In genomic region chr7:31126211-31126751, GRCm38 (mm10) we compare ENCODE assay signal across 8 mouse cellular contexts. TPM values are rescaled to one million over a fixed set of nuclear protein-coding genes. Genes with fewer than 3 reads are reported as not detected.
DNase-seq lines count a peak whose midpoint lies in the region; ATAC-seq and TF ChIP-seq lines count a peak whose summit lies in the region.

No protein-coding gene starts in this region.

- no peak for TF ChIP-seq POLR2A in thymus, adult 2 months (IDR thresholded peaks at IDR 0.05; ENCODE audit: control insufficient read depth, extremely low read depth, insufficient read depth, low read length, poor library complexity)

- H3K4me3 ChIP-seq in erythroblast, embryonic 14.5 days (replicated peaks), result peak overlapping the region; percentile 39
- H3K4me3 ChIP-seq in thymus, adult 2 months (ENCODE audit: control insufficient read depth, insufficient read depth, low read length), result peak overlapping the region; percentile 23; the same call in 1 of the 2 replicates
- peak overlapping the region; percentile 65 for H3K4me3 ChIP-seq in hindbrain, embryonic 10.5 days
- H3K4me3 ChIP-seq in midbrain, embryonic 12.5 days, result peak overlapping the region; percentile 51

- no peak for ATAC-seq in erythroblast, adult 5-6 weeks (replicated peaks; ENCODE audit: low FRiP score, poor library complexity, severe bottlenecking)
- ATAC-seq in midbrain, embryonic 12.5 days (ENCODE audit: low FRiP score, low read depth), result no peak

- TF ChIP-seq CTCF in thymus, adult 2 months (IDR thresholded peaks at IDR 0.05; ENCODE audit: borderline replicate concordance, control insufficient read depth, extremely low read depth, insufficient read depth, low read length, poor library complexity), result no peak

- H3K36me3 ChIP-seq in erythroblast, embryonic 14.5 days (ENCODE audit: control insufficient read depth), result peaks cover 6% of the 10 kb centered on the region
- peaks cover 26% of the 10 kb centered on the region for H3K36me3 ChIP-seq in thymus, adult 2 months (ENCODE audit: control insufficient read depth, insufficient read depth, low read length)
- H3K36me3 ChIP-seq in hindbrain, embryonic 10.5 days, result peaks cover 34% of the 10 kb centered on the region
- peaks cover 31% of the 10 kb centered on the region for H3K36me3 ChIP-seq in midbrain, embryonic 12.5 days

- WGBS in thymus, adult 2 months, result 3% methylated on average over 53 of the region's 53 CpGs
- WGBS in hindbrain, embryonic 10.5 days, result under 1% methylated on average over 53 of the region's 53 CpGs
- 2% methylated on average over 51 of the region's 53 CpGs for WGBS in midbrain, embryonic 12.5 days

- DNase-seq in thymus, adult 2 months, result no peak
- DNase-seq in thymus, postnatal 10 days (ENCODE audit: low spot score in 2 of 2), result no peak
- peak; percentile 18 for DNase-seq in hindbrain, embryonic 10.5 days (ENCODE audit: low spot score)
- DNase-seq in yolk sac, embryonic 10.5 days (ENCODE audit: low spot score), result no peak
- no peak for DNase-seq in thymus, postnatal 0 days (ENCODE audit: low spot score)

- peaks cover 39% of the 10 kb centered on the region for H3K27me3 ChIP-seq in erythroblast, embryonic 14.5 days (ENCODE audit: control insufficient read depth)
- peaks cover 9% of the 10 kb centered on the region for H3K27me3 ChIP-seq in thymus, adult 2 months (ENCODE audit: control insufficient read depth, insufficient read depth, low read length)
- H3K27me3 ChIP-seq in hindbrain, embryonic 10.5 days (ENCODE audit: insufficient read depth, poor library complexity, severe bottlenecking), result peaks cover 49% of the 10 kb centered on the region
- H3K27me3 ChIP-seq in midbrain, embryonic 12.5 days, result peaks cover 49% of the 10 kb centered on the region

- no peak overlapping the region for H3K27ac ChIP-seq in thymus, adult 2 months (ENCODE audit: control insufficient read depth, insufficient read depth, low read length)
- peak overlapping the region; percentile 74 for H3K27ac ChIP-seq in hindbrain, embryonic 10.5 days
- no peak overlapping the region for H3K27ac ChIP-seq in midbrain, embryonic 12.5 days (replicated peaks)

- peak overlapping the region; percentile 37 for H3K9ac ChIP-seq in midbrain, embryonic 12.5 days (replicated peaks)

- H3K9me3 ChIP-seq in erythroblast, embryonic 14.5 days (ENCODE audit: control insufficient read depth, low read length), result no peaks in the 10 kb centered on the region
- no peaks in the 10 kb centered on the region for H3K9me3 ChIP-seq in hindbrain, embryonic 10.5 days
- H3K9me3 ChIP-seq in midbrain, embryonic 12.5 days, result no peaks in the 10 kb centered on the region

- peak overlapping the region; percentile 93 for H3K4me2 ChIP-seq in midbrain, embryonic 12.5 days (replicated peaks)

- no peaks in the 10 kb centered on the region for H3K4me1 ChIP-seq in erythroblast, embryonic 14.5 days (ENCODE audit: control insufficient read depth)
- no peaks in the 10 kb centered on the region for H3K4me1 ChIP-seq in thymus, adult 2 months (replicated peaks; ENCODE audit: control insufficient read depth, insufficient read depth, low read length)
- H3K4me1 ChIP-seq in hindbrain, embryonic 10.5 days (replicated peaks), result peaks cover 18% of the 10 kb centered on the region
- peaks cover 12% of the 10 kb centered on the region for H3K4me1 ChIP-seq in midbrain, embryonic 12.5 days

RNA-seq across cellular contexts. Expression of gene Scn1b, which starts 0.5 kb away (rescaled TPM):
- 0.07 and 0.08 TPM in 2 replicates for polyA plus RNA-seq in erythroblast, embryonic 14.5 days (2012)
- 1.2 TPM in 1 of 2 replicates, not detected in the other for total RNA-seq in erythroblast, adult 5-6 weeks (2015; ENCODE audit: low replicate concordance)
- 1.2 TPM in 1 of 2 replicates, not detected in the other for total RNA-seq in erythroblast, adult 5-6 weeks (2017; ENCODE audit: low replicate concordance)
- 18.7 and 21.2 TPM in 2 replicates for polyA plus RNA-seq in thymus, adult 2 months (2012; rRNA removed)
- 1.2 and 1.3 TPM in 2 replicates for polyA plus RNA-seq in hindbrain, embryonic 10.5 days (2016; fragmentation: Nextera tagmentation; extraction: Ambion mirVana)
- 1.7 and 1.8 TPM in 2 replicates for polyA plus RNA-seq in midbrain, embryonic 12.5 days (2016; fragmentation: Nextera tagmentation; extraction: Ambion mirVana)
- 2.8 and 2.9 TPM in 2 replicates for polyA plus RNA-seq in thymus, postnatal 0 days (2015; fragmentation: Nextera tagmentation; extraction: Ambion mirVana)

RNA-seq across cellular contexts. Expression of gene Hpn, which starts 11.2 kb away (rescaled TPM):
- 0.07 and 0.15 TPM in 2 replicates for polyA plus RNA-seq in erythroblast, embryonic 14.5 days (2012)
- 4.0 and 10.0 TPM in 2 replicates for total RNA-seq in erythroblast, adult 5-6 weeks (2015; ENCODE audit: low replicate concordance)
- total RNA-seq in erythroblast, adult 5-6 weeks (2017; ENCODE audit: low replicate concordance), result 0.77 and 6.7 TPM in 2 replicates
- polyA plus RNA-seq in thymus, adult 2 months (2012; rRNA removed), result 7.0 and 8.2 TPM in 2 replicates
- polyA plus RNA-seq in hindbrain, embryonic 10.5 days (2016; fragmentation: Nextera tagmentation; extraction: Ambion mirVana), result 3.0 and 4.5 TPM in 2 replicates
- polyA plus RNA-seq in midbrain, embryonic 12.5 days (2016; fragmentation: Nextera tagmentation; extraction: Ambion mirVana), result 0.41 and 0.63 TPM in 2 replicates
- 2.0 and 2.6 TPM in 2 replicates for polyA plus RNA-seq in thymus, postnatal 0 days (2015; fragmentation: Nextera tagmentation; extraction: Ambion mirVana)

RNA-seq across cellular contexts. Expression of gene Gramd1a, which starts 29.4 kb away (rescaled TPM):
- polyA plus RNA-seq in erythroblast, embryonic 14.5 days (2012), result 0.46 and 0.52 TPM in 2 replicates
- total RNA-seq in erythroblast, adult 5-6 weeks (2015; ENCODE audit: low replicate concordance), result 20.9 and 27.9 TPM in 2 replicates
- total RNA-seq in erythroblast, adult 5-6 weeks (2017; ENCODE audit: low replicate concordance), result 4.9 and 6.2 TPM in 2 replicates
- polyA plus RNA-seq in thymus, adult 2 months (2012; rRNA removed), result 681 and 790 TPM in 2 replicates
- 111 and 144 TPM in 2 replicates for polyA plus RNA-seq in hindbrain, embryonic 10.5 days (2016; fragmentation: Nextera tagmentation; extraction: Ambion mirVana)
- polyA plus RNA-seq in midbrain, embryonic 12.5 days (2016; fragmentation: Nextera tagmentation; extraction: Ambion mirVana), result 186 and 194 TPM in 2 replicates
- 76.8 and 79.0 TPM in 2 replicates for polyA plus RNA-seq in thymus, postnatal 0 days (2015; fragmentation: Nextera tagmentation; extraction: Ambion mirVana)

RNA-seq across cellular contexts. Expression of gene Fxyd3, which starts 49.8 kb away (rescaled TPM):
- not detected in 2 replicates for polyA plus RNA-seq in erythroblast, embryonic 14.5 days (2012)
- total RNA-seq in erythroblast, adult 5-6 weeks (2015; ENCODE audit: low replicate concordance), result not detected in 2 replicates
- not detected in 2 replicates for total RNA-seq in erythroblast, adult 5-6 weeks (2017; ENCODE audit: low replicate concordance)
- 23.5 and 34.7 TPM in 2 replicates for polyA plus RNA-seq in thymus, adult 2 months (2012; rRNA removed)
- polyA plus RNA-seq in hindbrain, embryonic 10.5 days (2016; fragmentation: Nextera tagmentation; extraction: Ambion mirVana), result 7.9 and 10.8 TPM in 2 replicates
- 1.4 and 1.7 TPM in 2 replicates for polyA plus RNA-seq in midbrain, embryonic 12.5 days (2016; fragmentation: Nextera tagmentation; extraction: Ambion mirVana)
- polyA plus RNA-seq in thymus, postnatal 0 days (2015; fragmentation: Nextera tagmentation; extraction: Ambion mirVana), result 78.3 and 79.5 TPM in 2 replicates

Comparison
In these comparisons a context has a peak if more than half of its experiments do, and no peak if none do; other contexts are left out.
1. RNA of gene Gramd1a, which starts 29.4 kb away (polyA plus RNA-seq): 681 to 790 TPM in thymus, adult 2 months, 186 to 194 TPM in midbrain, embryonic 12.5 days, 111 to 144 TPM in hindbrain, embryonic 10.5 days and 76.8 to 79.0 TPM in thymus, postnatal 0 days; 0.46 to 0.52 TPM in erythroblast, embryonic 14.5 days; every median in the first group is over 10 times any median in the second.
2. Peak in every context shown above with its lines, with median percentiles within 50 percentile points of each other: H3K4me3 ChIP-seq.